Mouse (Mus musculus) left cerebral cortex, postnatal 14 days (tissue): ENCODE results near the gene Gtf2h2. TPM values are rescaled to one million over a fixed set of nuclear protein-coding genes. Genes with fewer than 3 reads are reported as not detected.
A peak's percentile ranks its signal among the peaks of the same experiment; 100 is the strongest.
"Not testable (repeated sequence)": the region's sequence is repeated elsewhere in the genome, so short reads cannot be mapped to it uniquely, and the experiment has no call there.

Experiments
- DNase-seq, 2 experiments: peaks; one replicate each; pipeline ENCODE4 v3.0.0; 2021 to 2022; ENCODE audit warnings: low spot score in 2 of 2, mixed read lengths in 1 of 2
- intact Hi-C: fragments of 180-260 bp; cut with DNase I; formaldehyde crosslinking; loops from one replicate; pipeline ENCODE4 v1.15.1; 2025
- long read RNA-seq, 2 experiments: library from polyadenylated mRNA; stranded (forward); transcript quantifications; one replicate each; pipeline ENCODE4 v2.0.0; 2021
- total RNA-seq, 2 experiments: library from RNA; stranded (reverse); gene quantifications; 2 replicates each; pipeline ENCODE4 v1.2.3; 2021

Gtf2h2 gene
- 10 to 100 TPM; 36.4 to 40.1 TPM for total RNA-seq
- long read RNA-seq, experiment 1, transcript Gtf2h2-202 (16 exons, 1,656 nt): major isoform, 11 of 21 reads
- long read RNA-seq, experiment 1, partial matches to known transcripts: 3 of 21 reads
- long read RNA-seq, experiment 1, other reads (novel, unspliced or antisense): 7 of 21 reads
- long read RNA-seq, experiment 2, transcript Gtf2h2-202 (16 exons, 1,656 nt): major isoform, 8 of 18 reads
- long read RNA-seq, experiment 2, partial matches to known transcripts: 1 of 18 reads
- long read RNA-seq, experiment 2, other reads (novel, unspliced or antisense): 9 of 18 reads

DNA sequence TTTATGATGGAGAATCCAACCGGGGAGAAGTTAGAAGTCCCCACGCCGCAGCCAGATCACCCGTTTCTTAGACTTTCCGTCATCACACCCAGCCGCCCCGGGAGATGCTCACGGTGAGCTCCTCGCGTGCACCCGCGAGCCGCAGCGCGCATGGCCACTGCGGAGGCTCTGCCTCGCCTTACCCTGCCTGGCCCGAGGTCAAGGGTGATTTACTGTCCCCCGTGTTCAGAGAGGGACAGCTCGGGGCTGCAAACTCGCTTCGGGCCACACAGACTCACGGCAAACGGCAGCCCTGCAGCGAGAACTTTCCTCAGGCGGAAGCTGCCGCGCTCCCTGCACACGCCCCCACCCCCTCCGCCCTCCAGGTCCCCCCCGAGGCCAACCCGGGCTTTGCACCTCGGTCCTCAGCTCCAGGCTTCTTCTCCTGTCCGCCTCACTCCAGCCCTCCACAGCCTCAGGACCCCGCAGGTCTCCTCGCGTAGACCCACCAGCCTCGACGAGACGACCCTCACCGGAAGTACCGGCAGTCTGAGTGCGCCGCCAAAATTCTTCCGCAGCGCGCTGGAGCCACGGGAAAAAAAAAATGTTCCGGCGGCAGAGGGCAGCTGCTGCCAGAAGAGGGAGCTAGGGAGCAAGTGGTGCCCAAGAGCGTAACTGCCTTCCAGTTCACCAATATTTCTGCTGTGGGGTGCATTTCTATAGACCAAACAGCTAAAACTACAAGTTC, at the start of gene Gtf2h2:
TSS of gene Gtf2h2 (minus strand) at position 519 of the 727 bp plus-strand sequence.
- intact Hi-C loops: loop anchor here (5.0 kb wide), 1 partner anchor 125 kb away; the partner anchor contains the start of gene Marveld2
- DNase-seq: peak; percentile 82 to 89

DNA sequence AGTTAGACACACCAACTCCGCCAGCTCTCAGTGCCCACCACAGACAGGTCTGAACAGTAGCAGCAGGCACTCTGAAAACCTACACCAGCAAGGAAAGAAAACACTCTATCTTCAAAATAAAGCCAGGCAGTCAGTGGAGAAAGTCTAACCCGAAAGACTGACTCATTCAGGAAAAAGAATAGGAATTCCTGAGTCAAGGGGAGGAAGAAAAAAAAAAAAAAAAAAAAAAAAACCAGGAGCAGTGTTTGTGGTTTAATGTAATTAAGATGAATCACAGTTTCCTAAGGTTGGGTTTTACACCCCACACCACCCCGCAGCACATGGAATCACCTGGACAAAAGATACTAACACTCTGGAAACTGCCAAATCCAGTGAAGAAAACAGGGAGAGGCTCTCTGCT, 43.8 kb upstream of the Gtf2h2 start:
- no peak for DNase-seq
- intact Hi-C loops: no loop called here

DNA sequence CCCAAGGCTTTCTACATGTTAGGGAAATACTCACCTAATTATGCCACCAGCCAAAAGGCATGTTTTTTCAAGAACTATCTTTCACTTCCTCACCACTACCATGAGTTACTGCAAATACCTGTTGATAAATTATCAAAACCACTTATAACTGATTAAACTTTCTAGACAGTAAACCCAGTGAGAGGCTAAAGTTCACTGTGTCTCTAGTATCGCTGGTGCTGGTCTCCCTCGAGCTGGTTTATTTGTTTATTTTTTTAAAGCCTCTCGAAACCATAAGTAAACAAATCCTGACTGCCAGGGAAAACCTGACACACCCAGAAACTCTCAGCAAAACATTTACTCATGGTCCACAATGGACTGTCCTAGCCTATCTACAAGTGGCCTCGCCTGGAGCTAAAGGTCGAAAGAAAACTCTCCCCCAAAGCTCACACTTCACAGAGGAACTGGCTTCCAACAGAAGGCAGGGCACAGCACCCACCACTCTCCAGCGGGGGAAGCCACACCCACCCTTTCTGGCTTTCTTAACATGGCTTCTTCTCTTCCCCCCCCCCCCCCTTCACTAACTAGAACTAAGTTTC, 40.5 kb upstream of the Gtf2h2 start:
- intact Hi-C loops: no loop called here
- DNase-seq: no peak

DNA sequence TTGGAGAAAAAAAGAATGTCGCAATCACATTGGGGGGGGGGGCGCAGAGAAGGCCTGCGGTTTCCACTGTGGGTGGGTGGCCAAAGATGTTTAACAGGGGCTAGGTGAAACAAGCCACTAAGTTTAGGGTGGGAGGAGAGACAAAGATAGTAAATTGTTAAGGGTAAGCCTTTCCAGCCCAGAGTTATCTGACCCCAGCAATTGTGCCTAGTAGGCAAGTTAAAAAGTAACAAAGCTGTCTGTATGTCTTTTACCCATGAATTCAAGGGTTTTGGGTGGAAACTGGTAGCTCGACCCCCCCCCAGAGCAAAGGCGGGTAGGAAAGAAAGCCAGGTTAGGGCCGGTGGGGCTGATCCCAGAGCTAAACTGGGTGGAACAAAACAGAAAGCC, 34.3 kb upstream of the Gtf2h2 start:
- intact Hi-C loops: no loop called here
- no peak for DNase-seq

DNA sequence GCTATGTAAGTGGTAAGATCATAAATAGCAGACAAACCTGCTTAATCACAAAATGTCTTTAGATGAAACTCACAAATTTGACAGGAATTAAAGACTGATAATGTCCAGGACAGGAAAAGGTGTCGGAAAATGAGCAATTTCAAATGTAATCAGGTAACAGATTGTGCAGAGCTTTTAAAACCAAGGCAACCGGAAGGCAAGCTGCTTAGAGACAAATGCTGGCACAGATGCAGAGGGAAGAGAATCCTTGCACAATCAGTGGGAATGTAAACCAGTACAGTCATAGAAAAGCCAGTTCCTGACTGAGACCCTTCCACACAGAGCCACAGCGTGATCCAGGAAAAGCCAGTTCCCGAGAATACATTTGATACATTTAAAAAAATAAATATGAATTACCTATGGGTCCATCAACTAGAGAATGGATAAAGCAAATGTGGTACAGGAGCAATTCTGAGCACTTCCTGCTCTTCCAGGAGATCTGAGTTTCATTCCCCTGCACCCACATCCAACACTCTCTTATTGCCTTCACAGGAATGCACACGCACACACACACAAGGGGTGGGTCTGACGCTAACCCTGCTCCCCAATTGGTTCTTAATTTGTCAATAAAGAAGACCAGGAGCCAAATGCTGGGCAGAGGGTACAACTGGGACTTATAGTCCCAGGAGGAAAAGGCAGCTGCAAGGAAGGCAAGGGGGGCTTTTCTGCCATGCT, 33.7 kb upstream of the Gtf2h2 start:
- DNase-seq: peak; percentile 12 to 47
- intact Hi-C loops: no loop called here

DNA sequence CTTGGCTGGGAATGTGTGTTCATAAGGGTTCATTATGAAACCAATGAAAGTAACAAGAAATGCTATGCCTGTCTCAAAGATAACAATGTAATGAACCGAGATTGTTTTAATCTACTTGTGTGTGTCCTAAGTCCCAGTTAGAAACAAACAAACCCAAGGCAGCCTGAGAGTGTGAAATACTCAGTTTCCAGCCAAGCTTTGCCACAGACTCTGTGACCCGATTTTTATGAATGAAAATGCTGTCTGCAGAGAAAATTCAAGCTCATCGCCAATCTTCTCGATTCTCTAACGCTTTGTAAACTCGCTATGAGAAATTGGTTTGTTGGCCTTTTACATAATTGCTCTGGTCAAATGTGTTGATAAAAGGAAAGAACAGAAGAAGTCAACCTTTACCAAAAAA, 32.5 kb upstream of the Gtf2h2 start:
- peak in 1 of 2 experiments; percentile 13 for DNase-seq
- intact Hi-C loops: no loop called here

DNA sequence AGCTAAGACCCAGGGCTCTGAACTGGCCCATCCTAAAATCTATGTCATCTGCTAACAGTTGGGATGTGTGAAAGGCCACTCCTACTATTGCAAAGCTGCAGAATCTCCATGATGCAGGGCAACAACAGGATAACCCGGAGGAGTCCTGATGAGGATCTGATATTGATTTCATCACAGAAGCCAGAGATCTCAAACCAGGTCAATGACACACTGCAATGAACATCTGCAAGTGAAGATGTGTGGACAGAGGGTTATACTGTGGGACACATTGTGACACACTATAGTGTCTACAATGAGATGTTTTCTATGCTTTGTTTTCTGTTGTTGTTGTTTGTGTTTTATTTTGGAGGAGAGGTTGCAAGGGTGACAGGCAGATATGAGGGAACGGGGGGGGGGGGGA, 31.3 kb upstream of the Gtf2h2 start:
- intact Hi-C loops: no loop called here
- no peak for DNase-seq

DNA sequence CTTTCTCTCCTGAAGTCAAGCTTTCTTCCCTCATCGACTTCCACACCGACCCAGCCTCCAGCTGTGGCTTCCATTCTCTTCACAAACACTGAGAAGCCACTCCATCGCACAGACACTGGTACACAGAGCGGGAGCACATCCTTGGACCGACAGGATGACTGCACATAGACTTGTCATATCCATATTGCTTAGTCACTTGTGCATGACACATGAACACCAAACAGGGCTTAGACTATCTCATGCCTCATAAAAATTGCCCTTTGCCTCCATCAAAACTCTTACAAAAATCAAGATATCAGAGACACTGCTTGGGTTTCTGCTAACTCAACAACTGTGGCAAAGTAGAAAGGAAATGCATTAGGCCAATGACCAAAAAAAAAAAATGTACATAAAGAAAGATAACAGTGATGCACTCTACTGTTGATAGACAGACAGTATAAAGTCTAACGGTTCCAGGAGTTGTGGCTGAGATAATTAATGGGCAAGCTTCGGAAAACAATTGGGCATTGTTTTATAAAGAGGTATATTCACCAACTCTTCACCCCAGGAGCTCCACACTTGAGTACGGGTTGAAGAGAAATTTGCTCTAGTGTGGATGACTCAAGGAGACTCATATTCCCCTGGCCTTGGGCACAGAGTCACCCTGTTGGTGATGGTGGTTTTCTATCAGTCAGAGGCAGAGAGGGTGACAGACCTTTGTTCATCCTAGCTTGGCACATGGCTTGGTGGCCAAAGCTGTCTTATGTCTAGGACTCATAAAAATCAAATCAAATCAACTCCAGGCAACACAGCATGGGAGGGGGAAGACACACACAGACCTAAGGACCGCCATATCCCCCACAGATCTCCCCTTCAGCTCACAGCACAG, 29.6 kb upstream of the Gtf2h2 start:
- intact Hi-C loops: no loop called here
- DNase-seq: no peak

DNA sequence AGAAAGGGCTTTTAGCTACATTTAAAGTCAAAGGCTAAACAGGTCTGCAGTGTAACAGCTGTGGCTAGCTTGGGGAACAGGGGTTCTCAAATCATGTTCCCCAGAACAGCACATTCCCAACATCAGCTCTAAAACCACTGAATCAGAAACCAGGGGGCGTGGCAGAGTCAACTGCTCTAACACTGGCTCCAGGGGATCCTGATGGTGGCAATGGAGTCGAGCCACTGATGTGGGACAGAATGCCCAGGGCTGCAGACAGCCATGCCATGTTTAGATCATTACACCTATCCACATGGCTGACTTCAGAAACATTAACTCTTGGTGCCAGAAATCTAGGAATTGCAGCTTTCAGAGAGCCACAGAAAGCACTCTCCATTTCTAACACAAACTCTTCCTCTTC, 26.8 kb upstream of the Gtf2h2 start:
- no peak for DNase-seq
- intact Hi-C loops: no loop called here

DNA sequence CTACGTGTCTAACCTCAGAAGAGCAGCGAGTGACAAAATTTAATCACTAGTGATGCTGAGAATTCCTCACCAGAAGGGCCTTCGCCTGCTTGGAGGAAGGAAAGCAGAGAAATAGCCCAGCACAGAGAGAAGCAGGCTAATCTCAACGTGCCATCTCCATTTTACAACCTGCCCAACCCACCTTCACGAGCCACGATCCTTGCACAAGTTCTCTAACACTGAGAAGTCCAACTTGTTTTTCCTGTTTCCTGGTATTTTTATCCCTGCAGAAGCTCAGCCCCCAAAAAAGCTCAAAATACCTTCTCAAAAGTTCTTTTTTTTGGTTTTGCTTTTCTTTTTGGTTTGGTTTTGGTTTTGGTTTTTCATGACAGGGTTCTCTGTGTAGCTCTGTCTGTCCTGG, 25.8 kb upstream of the Gtf2h2 start:
- no peak for DNase-seq

DNA sequence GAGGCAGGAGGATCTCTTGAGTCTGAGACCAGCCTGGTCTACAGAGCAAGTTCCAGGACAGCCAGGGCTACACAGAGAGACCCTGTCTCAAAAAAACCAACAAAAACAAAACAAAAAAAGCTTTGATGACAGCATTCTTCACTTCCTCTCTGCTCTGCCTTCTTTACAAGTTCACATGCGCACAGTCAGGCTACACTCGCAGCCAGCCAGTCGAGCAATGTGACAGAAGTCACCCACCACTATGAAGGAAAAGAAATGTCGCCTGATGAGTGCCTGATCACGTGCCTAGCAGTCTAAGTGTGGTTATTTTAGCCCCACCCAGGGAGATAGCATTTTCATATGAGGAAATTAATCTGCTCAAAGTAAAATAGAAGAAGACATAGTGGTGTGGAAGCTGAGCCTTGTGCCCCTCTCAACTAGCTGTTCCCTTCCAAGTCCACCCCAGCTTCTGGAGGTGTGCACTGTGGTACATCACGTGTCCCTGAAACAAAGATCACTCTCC, 25.3 kb upstream of the Gtf2h2 start:
- intact Hi-C loops: no loop called here
- DNase-seq: no peak

More for the DNA sequence above, 25.8 kb upstream of the Gtf2h2 start:
- intact Hi-C loops: no loop called here

DNA sequence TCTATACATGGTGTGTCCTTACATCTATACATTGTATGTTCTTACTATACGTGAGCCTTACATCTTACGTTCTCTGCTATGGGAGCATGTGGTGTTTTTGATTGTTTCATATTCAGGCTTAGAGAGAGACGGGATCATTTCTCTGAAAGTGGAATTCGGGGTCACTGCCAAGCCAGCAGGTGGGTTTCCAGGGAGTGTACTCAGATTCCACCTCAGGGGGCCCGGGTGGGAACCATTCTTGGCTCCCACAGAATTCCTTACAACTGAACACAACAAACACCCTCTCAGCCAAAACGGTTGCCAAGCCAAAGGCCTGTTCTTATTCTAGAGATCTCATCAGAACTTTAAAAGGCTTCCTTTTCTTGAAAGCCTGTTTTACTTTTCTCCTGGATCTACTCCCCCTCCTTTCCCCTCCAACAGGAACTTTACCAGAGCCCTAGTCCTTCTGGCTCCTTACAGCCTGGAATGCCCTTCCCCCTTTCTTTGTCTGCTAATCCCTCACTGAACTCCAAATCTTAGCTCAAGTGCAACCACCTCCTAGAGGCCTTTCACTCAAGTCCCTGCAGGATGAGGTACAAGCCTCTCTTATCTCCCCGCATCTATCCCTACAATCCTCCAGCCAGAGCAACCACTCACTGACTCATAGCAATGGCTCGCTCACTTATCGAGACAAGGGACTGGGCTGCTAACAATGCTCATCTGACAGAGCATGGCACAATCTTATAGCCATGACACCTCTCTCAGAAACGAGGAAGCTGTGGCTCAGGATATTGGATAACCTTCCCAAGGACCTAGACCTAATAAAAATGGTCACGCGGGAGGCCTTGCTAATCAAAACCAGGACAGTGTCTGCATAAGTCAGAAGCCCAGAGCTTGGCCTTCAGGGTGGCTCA, 24.1 kb upstream of the Gtf2h2 start:
- DNase-seq: peak in 1 of 2 experiments; percentile 7
- intact Hi-C loops: no loop called here

DNA sequence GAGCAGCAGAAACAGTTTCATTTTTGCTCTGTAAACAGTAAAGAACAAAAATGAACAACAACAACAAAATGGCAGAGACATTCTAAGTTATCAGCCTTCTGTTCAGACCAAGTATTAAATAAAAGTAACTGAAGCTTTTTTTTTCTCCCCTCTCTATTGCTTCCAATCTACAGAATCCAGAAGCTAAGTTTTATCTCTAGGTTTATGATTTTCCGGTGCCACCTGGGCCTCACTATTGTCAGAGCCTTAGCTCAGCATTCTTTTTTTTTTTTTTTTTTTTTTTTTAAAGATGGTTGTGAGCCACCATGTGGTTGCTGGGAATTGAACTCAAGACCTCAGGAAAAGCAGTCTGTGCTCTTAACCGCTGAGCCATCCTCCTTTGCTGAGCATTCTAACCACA, 20.4 kb upstream of the Gtf2h2 start:
- intact Hi-C loops: no loop called here
- DNase-seq: no peak

DNA sequence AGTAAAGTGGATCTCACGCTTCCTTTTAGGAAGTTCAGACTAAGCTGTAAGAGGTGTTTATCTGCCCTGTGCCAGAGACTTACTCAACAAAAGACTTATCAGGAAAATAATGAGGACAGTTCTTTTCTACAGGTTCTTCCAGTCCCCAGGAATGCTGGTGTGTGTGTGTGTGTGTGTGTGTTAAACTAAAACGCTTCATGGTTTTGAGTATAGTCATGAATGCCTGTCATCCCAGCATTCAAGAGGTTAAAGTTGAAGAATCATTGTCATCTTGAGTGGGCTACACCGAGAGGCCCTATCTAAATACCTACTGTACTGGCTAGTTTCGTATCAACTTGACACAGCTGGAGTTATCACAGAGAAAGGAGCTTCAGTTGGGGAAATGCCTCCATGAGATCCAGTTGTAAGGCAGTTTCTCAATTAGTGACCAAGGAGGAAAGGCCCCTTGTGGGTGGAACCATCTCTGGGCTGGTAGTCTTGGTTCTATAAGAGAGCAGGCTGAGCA, 19.5 kb upstream of the Gtf2h2 start:
- intact Hi-C loops: no loop called here

DNA sequence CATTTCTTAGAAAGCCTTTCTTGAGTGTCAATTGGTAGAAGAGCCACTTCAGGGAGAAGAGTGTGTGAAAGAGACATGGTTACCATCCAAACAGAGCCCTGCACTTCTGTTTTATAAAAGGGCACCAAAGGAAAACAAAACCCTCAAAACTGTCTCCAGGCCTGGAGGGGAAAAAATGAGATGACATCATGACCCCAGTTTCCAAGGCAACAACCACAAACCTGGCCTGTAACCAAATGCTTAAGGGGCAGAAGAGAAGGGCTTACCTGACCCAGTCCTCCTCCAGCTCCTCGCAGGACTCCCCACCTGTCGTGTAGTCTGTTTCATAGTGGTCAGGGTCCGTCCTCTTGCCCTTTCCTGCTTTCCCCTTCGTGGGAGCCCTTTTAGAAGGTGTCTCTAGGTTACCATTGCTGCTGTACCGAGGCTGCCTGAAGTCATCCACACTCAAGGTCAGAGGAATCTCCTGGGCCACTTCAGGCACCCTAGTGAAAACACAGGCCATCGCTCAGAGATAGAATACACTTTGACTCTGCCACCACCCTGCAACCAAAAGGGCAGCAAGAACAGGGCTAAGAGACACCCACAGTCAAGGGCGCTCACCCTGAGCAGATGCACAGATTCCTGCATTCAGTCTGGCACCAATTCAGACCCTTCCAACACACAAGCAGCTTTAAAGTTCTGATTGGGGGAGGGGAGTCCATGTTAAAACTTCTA, 18.9 kb upstream of the Gtf2h2 start:
- intact Hi-C loops: no loop called here
- no peak for DNase-seq

More for the DNA sequence above, 19.5 kb upstream of the Gtf2h2 start:
- DNase-seq: no peak

DNA sequence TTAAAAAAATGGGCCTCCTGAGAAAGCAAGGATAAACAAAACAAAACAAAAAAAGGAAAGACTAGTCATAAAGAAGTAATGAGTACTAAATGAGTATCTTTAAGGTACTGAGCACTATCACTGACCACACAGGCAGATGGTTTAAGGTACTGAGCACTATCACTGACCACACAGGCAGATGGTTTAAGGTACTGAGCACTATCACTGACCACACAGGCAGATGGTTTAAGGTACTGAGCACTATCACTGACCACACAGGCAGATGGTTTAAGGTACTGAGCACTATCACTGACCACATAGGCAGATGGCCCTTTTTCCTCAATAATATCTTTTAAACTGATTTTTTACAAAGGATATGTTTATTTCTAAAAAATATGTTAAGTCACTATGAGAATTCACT, 7.2 kb upstream of the Gtf2h2 start:
- DNase-seq, intact Hi-C loops: not testable (repeated sequence)

DNA sequence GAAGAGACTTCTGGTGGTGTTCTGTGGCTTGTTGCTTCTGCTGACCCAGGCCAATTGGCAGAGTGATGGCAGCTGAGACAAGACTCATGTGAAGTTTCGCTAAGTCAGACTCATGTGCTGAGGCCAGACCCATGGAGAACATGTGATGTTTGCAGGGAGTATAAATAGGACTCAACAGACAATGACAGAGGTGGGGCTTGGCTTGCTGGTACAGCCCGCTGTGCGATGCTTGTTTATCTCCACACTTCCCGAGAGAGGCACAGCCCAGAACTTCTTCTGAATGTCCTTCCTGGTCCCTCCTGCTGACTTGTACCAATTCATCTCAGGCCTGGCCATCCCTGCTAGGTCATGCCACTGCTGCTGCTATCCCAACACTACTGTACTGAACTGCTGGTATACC, 3.0 kb upstream of the Gtf2h2 start:
- DNase-seq: no peak
- intact Hi-C loops: no loop called here
